Mouse (Mus musculus) ES-Bruce4 (cell line): Measurements from ENCODE around the gene Klhl12. TPM values are rescaled to one million over a fixed set of nuclear protein-coding genes. Genes with fewer than 3 reads are reported as not detected.
A peak's percentile ranks its signal among the peaks of the same experiment; 100 is the strongest.
"Not testable (repeated sequence)": the region's sequence is repeated elsewhere in the genome, so short reads cannot be mapped to it uniquely, and the experiment has no call there.

ENCODE experiments used
- H3K27ac ChIP-seq: 2 replicates; pipeline ENCODE4 v1.5.1; 2012; ENCODE audit warnings: low read length, inconsistent platforms; ENCODE audit not compliant: insufficient read depth
- H3K27me3 ChIP-seq: 2 replicates; pipeline ENCODE4 v1.6.1; 2012; ENCODE audit warnings: mild to moderate bottlenecking, low read length, inconsistent platforms; ENCODE audit not compliant: control insufficient read depth, poor library complexity, insufficient read depth, severe bottlenecking
- H3K36me3 ChIP-seq: 2 replicates; pipeline ENCODE4 v1.6.1; 2012; ENCODE audit warnings: inconsistent platforms, mild to moderate bottlenecking, low read length, moderate library complexity; ENCODE audit not compliant: control insufficient read depth, poor library complexity, insufficient read depth, severe bottlenecking
- H3K4me1 ChIP-seq: one replicate; pipeline ENCODE4 v1.8.1; 2011; ENCODE audit warnings: low read length; ENCODE audit not compliant: control insufficient read depth, insufficient read depth
- H3K4me3 ChIP-seq: 2 replicates; pipeline ENCODE4 v1.5.1; 2011; ENCODE audit warnings: low read depth, mild to moderate bottlenecking, low read length
- H3K9ac ChIP-seq: 2 replicates; pipeline ENCODE4 v1.6.1; 2012; ENCODE audit warnings: low read depth, mild to moderate bottlenecking, inconsistent platforms; ENCODE audit not compliant: poor library complexity, severe bottlenecking
- H3K9me3 ChIP-seq: replicated peaks from 2 replicates; pipeline ENCODE4 v1.6.1; 2012; ENCODE audit warnings: mild to moderate bottlenecking, low read length, inconsistent platforms; ENCODE audit not compliant: control insufficient read depth, poor library complexity, insufficient read depth, severe bottlenecking
- CTCF ChIP-seq: IDR thresholded peaks from one replicate; pipeline ENCODE4 v1.8.1; 2011; ENCODE audit warnings: low read depth, low read length
- EP300 ChIP-seq: IDR thresholded peaks from 2 replicates; pipeline ENCODE4 v1.6.1; 2011; ENCODE audit warnings: low read depth, low read length; ENCODE audit not compliant: insufficient read depth
- POLR2A ChIP-seq: IDR thresholded peaks from one replicate; pipeline ENCODE4 v1.8.1; 2011; ENCODE audit warnings: low read length; ENCODE audit not compliant: insufficient read depth
- polyA plus RNA-seq: library from polyadenylated mRNA; stranded (reverse); fragments of >200 nt; gene quantifications from 2 replicates; pipeline ENCODE4 v1.2.4, GENCODE M21; 2011; ENCODE audit warnings: low read depth; ENCODE audit not compliant: missing spikeins, insufficient read depth, insufficient read length

Klhl12 gene
- polyA plus RNA-seq, 1 experiment, result 46.5 TPM

- H3K9me3 ChIP-seq, result no peaks in the 10 kb centered on the region
- no peak for TF ChIP-seq POLR2A
- TF ChIP-seq EP300, result no peak
- TF ChIP-seq CTCF, result no peak
- no peak overlapping the region for H3K9ac ChIP-seq
- H3K4me1 ChIP-seq, result no peaks in the 10 kb centered on the region
- H3K4me3 ChIP-seq, result no peak overlapping the region
- no peaks in the 10 kb centered on the region for H3K27me3 ChIP-seq
- H3K36me3 ChIP-seq, result no peaks in the 10 kb centered on the region
- no peak overlapping the region for H3K27ac ChIP-seq
Observed at GRCm38 (mm10) chr1:134515891-134516290, 60.6 kb downstream of the Klhl12 start.

- Histone ChIP-seq H3K4me1 (no peaks in the 10 kb centered on the region), H3K27me3 (no peaks in the 10 kb centered on the region), H3K27ac (no peak overlapping the region), H3K9me3 (no peaks in the 10 kb centered on the region), H3K4me3 (no peak overlapping the region), H3K9ac (no peak overlapping the region), H3K36me3 (no peaks in the 10 kb centered on the region)
- no peak for TF ChIP-seq CTCF
- no peak for TF ChIP-seq POLR2A
- TF ChIP-seq EP300, result no peak
Observed at GRCm38 (mm10) chr1:134516491-134517198, 61.3 kb downstream of the Klhl12 start.

GRCm38 (mm10) chr1:134517841-134518240 lies 62.5 kb downstream of the Klhl12 start:
- H3K4me1 ChIP-seq, H3K9ac ChIP-seq, H3K27me3 ChIP-seq, H3K36me3 ChIP-seq, H3K27ac ChIP-seq, H3K9me3 ChIP-seq, H3K4me3 ChIP-seq: not testable (repeated sequence)

- H3K9ac ChIP-seq, result no peak overlapping the region
- H3K9me3 ChIP-seq, result no peaks in the 10 kb centered on the region
- H3K27me3 ChIP-seq, result no peaks in the 10 kb centered on the region
- TF ChIP-seq POLR2A (no peak), EP300 (no peak), CTCF (peak; percentile 93)
- no peaks in the 10 kb centered on the region for H3K4me1 ChIP-seq
- no peaks in the 10 kb centered on the region for H3K36me3 ChIP-seq
- H3K27ac ChIP-seq, result no peak overlapping the region
- H3K4me3 ChIP-seq, result no peak overlapping the region
Observed at GRCm38 (mm10) chr1:134518677-134519076, 63.3 kb downstream of the Klhl12 start.

- H3K4me1 ChIP-seq, H3K27me3 ChIP-seq: not testable (repeated sequence)
Observed at GRCm38 (mm10) chr1:134519201-134519600, 63.9 kb downstream of the Klhl12 start.

GRCm38 (mm10) chr1:134520001-134520721 lies 64.8 kb downstream of the Klhl12 start:
- no peaks in the 10 kb centered on the region for H3K9me3 ChIP-seq
- TF ChIP-seq CTCF (no peak), POLR2A (no peak), EP300 (no peak)
- H3K4me1 ChIP-seq, result no peaks in the 10 kb centered on the region
- no peak overlapping the region for H3K27ac ChIP-seq
- H3K27me3 ChIP-seq, result no peaks in the 10 kb centered on the region
- H3K9ac ChIP-seq, result no peak overlapping the region
- H3K36me3 ChIP-seq, result no peaks in the 10 kb centered on the region
- H3K4me3 ChIP-seq, result no peak overlapping the region

More at GRCm38 (mm10) chr1:134519201-134519600, 63.9 kb downstream of the Klhl12 start:
- not testable (repeated sequence) for H3K36me3 ChIP-seq, H3K9ac ChIP-seq, H3K4me3 ChIP-seq, H3K9me3 ChIP-seq, H3K27ac ChIP-seq
